Mouse (Mus musculus) liver, embryonic 16.5 days (tissue): ENCODE measurements around the gene Mrpl46. TPM values are rescaled to one million over a fixed set of nuclear protein-coding genes. Genes with fewer than 3 reads are reported as not detected.
A peak's percentile ranks its signal among the peaks of the same experiment; 100 is the strongest.

Source experiments
- ATAC-seq: fragments of 200-750 bp; cut with Nextera tagmentation; 2 replicates; pipeline ENCODE4 v1.8.0; 2017; ENCODE audit warnings: low read depth, mild to moderate bottlenecking, moderate number of reproducible peaks, moderate library complexity
- H3K27ac ChIP-seq: fragments of 300-500 bp; sonication (generic); 2 replicates; pipeline ENCODE4 v1.5.1; 2014; ENCODE audit warnings: mild to moderate bottlenecking, low read length
- H3K27me3 ChIP-seq: fragments of 300-500 bp; sonication (generic); 2 replicates; pipeline ENCODE4 v1.6.1; 2014; ENCODE audit warnings: low read depth, low read length, mixed read lengths; ENCODE audit not compliant: control insufficient read depth, insufficient read depth
- H3K36me3 ChIP-seq: fragments of 300-500 bp; sonication (generic); 2 replicates; pipeline ENCODE4 v1.6.1; 2014; ENCODE audit warnings: mild to moderate bottlenecking; ENCODE audit not compliant: control insufficient read depth, insufficient read depth
- H3K4me1 ChIP-seq: fragments of 300-500 bp; sonication (generic); 2 replicates; pipeline ENCODE4 v1.6.1; 2014; ENCODE audit warnings: low read depth, low read length, mixed read lengths; ENCODE audit not compliant: control insufficient read depth
- H3K4me2 ChIP-seq: fragments of 300-500 bp; sonication (generic); 2 replicates; pipeline ENCODE4 v1.6.1; 2014; ENCODE audit warnings: low read depth, low read length, mixed read lengths
- H3K4me3 ChIP-seq: fragments of 300-500 bp; sonication (generic); 2 replicates; pipeline ENCODE4 v1.5.1; 2014; ENCODE audit warnings: low read depth, mild to moderate bottlenecking, low read length
- H3K9ac ChIP-seq: fragments of 300-500 bp; sonication (generic); 2 replicates; pipeline ENCODE4 v1.6.1; 2014; ENCODE audit warnings: low read depth, low read length
- H3K9me3 ChIP-seq: fragments of 300-500 bp; sonication (generic); replicated peaks from 2 replicates; pipeline ENCODE4 v1.6.1; 2016; ENCODE audit warnings: low read length; ENCODE audit not compliant: control insufficient read depth
- WGBS: fragments of 180-500 bp; shearing (Covaris S2); extraction: QIAGEN DNeasy Blood & Tissue Kit; methylation state at CpG from one replicate; pipeline ENCODE4 v1.1.7; 2014; ENCODE audit not compliant: insufficient replicate concordance; 5-methylcytosine and 5-hydroxymethylcytosine counted together
- polyA plus RNA-seq: library from polyadenylated mRNA; unstranded; fragments of >200 nt; fragmentation: Nextera tagmentation; extraction: Ambion mirVana; gene quantifications from 2 replicates; pipeline ENCODE4 v1.2.1, GENCODE M21; 2015

The Mrpl46 gene
- polyA plus RNA-seq, 1 experiment from 2014 or later, result 33.4 TPM

GRCm38 (mm10) chr7:78799730-78800496 lies 16.6 kb upstream of the Mrpl46 start:
- Histone ChIP-seq H3K9ac (peak overlapping the region; percentile 54), H3K4me1 (peaks cover 45% of the 10 kb centered on the region), H3K4me2 (peak overlapping the region; percentile 59), H3K27ac (peak overlapping the region; percentile 90), H3K36me3 (no peaks in the 10 kb centered on the region), H3K27me3 (no peaks in the 10 kb centered on the region), H3K4me3 (no peak overlapping the region), H3K9me3 (no peaks in the 10 kb centered on the region)
- peak; percentile 92 for ATAC-seq
- 19% methylated on average over 9 of the region's 9 CpGs for WGBS

GRCm38 (mm10) chr7:78797843-78798455 lies 14.6 kb upstream of the Mrpl46 start:
- H3K9ac ChIP-seq, result no peak overlapping the region
- WGBS, result 64% methylated on average over 9 of the region's 9 CpGs
- 0 out of 2 replicates have a peak overlapping the region, but pooled peaks have one; percentile 45 for H3K27ac ChIP-seq
- no peaks in the 10 kb centered on the region for H3K9me3 ChIP-seq
- no peak for ATAC-seq
- H3K4me1 ChIP-seq, result peaks cover 60% of the 10 kb centered on the region
- no peaks in the 10 kb centered on the region for H3K27me3 ChIP-seq
- H3K4me3 ChIP-seq, result no peak overlapping the region
- H3K36me3 ChIP-seq, result no peaks in the 10 kb centered on the region
- no peak overlapping the region for H3K4me2 ChIP-seq

- H3K4me1 ChIP-seq, result peaks cover 60% of the 10 kb centered on the region
- no peaks in the 10 kb centered on the region for H3K9me3 ChIP-seq
- H3K4me3 ChIP-seq, result no peak overlapping the region
- H3K27ac ChIP-seq, result no peak overlapping the region
- no peaks in the 10 kb centered on the region for H3K27me3 ChIP-seq
- H3K36me3 ChIP-seq, result peaks cover 8% of the 10 kb centered on the region
- no peak overlapping the region for H3K9ac ChIP-seq
- WGBS, result 69% methylated on average over 3 of the region's 3 CpGs
- no peak overlapping the region for H3K4me2 ChIP-seq
- no peak for ATAC-seq
These were observed 13.3 kb upstream of the Mrpl46 start for GRCm38 (mm10) chr7:78796624-78797023.

GRCm38 (mm10) chr7:78794571-78795092 lies 11.3 kb upstream of the Mrpl46 start:
- H3K36me3 ChIP-seq, result peaks cover 17% of the 10 kb centered on the region
- H3K27me3 ChIP-seq, result no peaks in the 10 kb centered on the region
- WGBS, result 65% methylated on average over 6 of the region's 6 CpGs
- no peak overlapping the region for H3K4me3 ChIP-seq
- H3K4me1 ChIP-seq, result peaks cover 43% of the 10 kb centered on the region
- no peaks in the 10 kb centered on the region for H3K9me3 ChIP-seq
- 0 out of 2 replicates have a peak, but pooled peaks have one; percentile 26 for ATAC-seq
- H3K9ac ChIP-seq, result no peak overlapping the region
- H3K27ac ChIP-seq, result peak overlapping the region; percentile 2; the same call in 1 of the 2 replicates
- no peak overlapping the region for H3K4me2 ChIP-seq

- no peak for ATAC-seq
- H3K4me1 ChIP-seq, result peaks cover 39% of the 10 kb centered on the region
These were observed 10.7 kb upstream of the Mrpl46 start for GRCm38 (mm10) chr7:78793895-78794570.

GRCm38 (mm10) chr7:78791359-78792222 lies 8.3 kb upstream of the Mrpl46 start:
- H3K4me1 ChIP-seq, result peaks cover 24% of the 10 kb centered on the region
- H3K4me2 ChIP-seq, result no peak overlapping the region
- peaks cover 24% of the 10 kb centered on the region for H3K36me3 ChIP-seq
- peak; percentile 61 for ATAC-seq
- no peak overlapping the region for H3K4me3 ChIP-seq
- H3K9me3 ChIP-seq, result no peaks in the 10 kb centered on the region
- H3K27ac ChIP-seq, result no peak overlapping the region
- no peak overlapping the region for H3K9ac ChIP-seq
- 75% methylated on average over 15 of the region's 15 CpGs for WGBS
- H3K27me3 ChIP-seq, result no peaks in the 10 kb centered on the region

More at GRCm38 (mm10) chr7:78793895-78794570, 10.7 kb upstream of the Mrpl46 start:
- Histone ChIP-seq H3K4me3 (no peak overlapping the region), H3K9ac (no peak overlapping the region), H3K27ac (peak overlapping the region; percentile 2; the same call in 1 of the 2 replicates), H3K9me3 (no peaks in the 10 kb centered on the region), H3K36me3 (peaks cover 22% of the 10 kb centered on the region), H3K27me3 (no peaks in the 10 kb centered on the region), H3K4me2 (no peak overlapping the region)
- WGBS, result 40% methylated on average over 13 of the region's 13 CpGs

- peaks cover 24% of the 10 kb centered on the region for H3K36me3 ChIP-seq
- no peaks in the 10 kb centered on the region for H3K27me3 ChIP-seq
- no peak for ATAC-seq
- H3K27ac ChIP-seq, result no peak overlapping the region
- H3K4me2 ChIP-seq, result no peak overlapping the region
- no peak overlapping the region for H3K9ac ChIP-seq
- H3K4me1 ChIP-seq, result peaks cover 12% of the 10 kb centered on the region
- H3K4me3 ChIP-seq, result no peak overlapping the region
- no peaks in the 10 kb centered on the region for H3K9me3 ChIP-seq
- 79% methylated on average over 12 of the region's 12 CpGs for WGBS
These were observed 4.6 kb upstream of the Mrpl46 start for GRCm38 (mm10) chr7:78787793-78788380.

GRCm38 (mm10) chr7:78785906-78786305 lies 2.6 kb upstream of the Mrpl46 start:
- Histone ChIP-seq H3K4me3 (no peak overlapping the region), H3K27me3 (no peaks in the 10 kb centered on the region), H3K9me3 (no peaks in the 10 kb centered on the region), H3K27ac (no peak overlapping the region), H3K9ac (no peak overlapping the region), H3K4me1 (peaks cover 18% of the 10 kb centered on the region), H3K36me3 (peaks cover 14% of the 10 kb centered on the region), H3K4me2 (no peak overlapping the region)
- 73% methylated on average over 5 of the region's 5 CpGs for WGBS
- no peak for ATAC-seq
